Mouse (Mus musculus) c-Kit-positive CD71-positive TER-119-negative erythroid progenitor cells, embryonic 14.5 days (primary cell): ENCODE measurements around the gene Hist1h4h.

Experiments used
- DNase-seq: peaks from one replicate; pipeline ENCODE4 v3.0.0-alpha.2; 2013; ENCODE audit warnings: low read depth

Hist1h4h gene

DNA sequence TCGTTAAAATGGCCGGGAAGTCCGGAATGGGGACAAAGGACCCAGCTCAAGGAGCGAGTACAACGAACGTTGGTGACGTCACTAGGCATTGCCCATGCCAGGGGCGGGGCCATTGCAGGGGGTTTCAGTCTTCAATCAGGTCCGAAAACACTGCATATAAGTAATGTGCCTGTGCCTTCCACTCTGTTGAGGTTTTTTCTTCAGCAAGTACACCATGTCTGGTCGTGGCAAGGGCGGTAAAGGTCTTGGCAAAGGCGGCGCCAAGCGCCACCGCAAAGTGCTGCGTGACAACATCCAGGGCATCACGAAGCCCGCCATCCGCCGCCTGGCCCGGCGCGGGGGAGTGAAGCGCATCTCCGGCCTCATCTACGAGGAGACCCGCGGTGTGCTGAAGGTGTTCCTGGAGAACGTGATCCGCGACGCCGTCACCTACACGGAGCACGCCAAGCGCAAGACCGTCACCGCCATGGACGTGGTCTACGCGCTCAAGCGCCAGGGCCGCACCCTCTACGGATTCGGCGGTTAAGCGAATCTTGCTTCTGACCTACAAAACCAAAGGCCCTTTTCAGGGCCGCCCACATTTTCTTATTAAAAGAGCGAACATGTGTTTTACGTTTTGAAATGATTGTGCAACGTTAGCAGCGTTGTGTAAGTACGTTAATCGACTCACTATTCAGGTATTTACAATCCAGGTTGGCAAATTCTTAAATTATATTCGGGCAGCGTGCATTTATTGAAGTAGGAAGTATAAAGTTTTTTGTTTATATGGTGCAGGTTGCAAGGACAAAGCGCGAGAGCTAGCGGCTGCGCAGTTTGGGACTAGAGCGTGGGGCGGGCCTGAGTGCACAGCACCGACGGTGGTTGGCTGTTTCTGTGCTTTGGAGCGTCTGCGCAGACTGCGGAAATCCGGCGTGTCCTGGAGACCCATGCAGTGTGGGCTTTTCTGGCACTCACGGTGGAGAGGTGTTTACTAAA lies at the start of gene Hist1h4h:
Gene Hist1h4h (plus strand): TSS at position 150 of the 975 bp plus-strand sequence.
- DNase-seq, result peak; percentile 92

DNA sequence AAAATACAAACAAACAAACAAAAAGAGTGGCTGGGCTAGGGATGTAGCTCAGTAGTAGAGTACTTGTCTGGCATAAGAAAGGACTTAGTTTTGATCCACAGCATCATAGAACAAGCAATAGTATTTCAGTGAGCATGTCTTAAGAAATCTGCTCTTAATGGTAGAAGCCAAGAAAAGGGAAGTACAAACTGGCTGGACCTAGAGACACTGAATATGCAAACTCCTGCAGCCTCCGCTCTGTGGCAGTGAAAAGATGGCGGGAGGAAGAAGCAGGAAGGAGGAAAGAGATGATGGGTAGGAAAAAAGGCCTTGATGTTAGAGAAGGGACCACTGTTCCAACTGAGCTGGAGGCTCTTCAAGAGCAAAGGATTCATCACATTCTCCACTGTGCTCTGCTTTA lies 47.7 kb upstream of the Hist1h4h start:
- DNase-seq, result no peak

DNA sequence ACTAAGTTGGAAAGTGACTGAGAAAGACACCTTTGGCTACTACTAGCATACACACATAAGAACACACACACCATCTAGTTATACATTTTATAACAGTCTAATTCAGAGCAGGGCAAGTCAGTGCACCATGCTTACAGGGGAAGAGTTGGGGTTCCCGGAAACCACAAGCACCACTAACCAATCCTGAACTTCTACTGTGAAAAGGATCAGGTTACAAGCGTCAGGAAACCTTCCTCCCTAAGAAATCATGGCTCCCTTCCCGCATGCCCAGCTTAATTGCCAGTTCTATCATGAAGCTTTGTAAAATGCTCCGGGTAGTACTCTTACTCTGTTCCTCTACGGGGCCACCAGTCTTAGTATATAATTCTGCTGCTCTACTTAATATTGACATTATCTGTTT lies 45.6 kb upstream of the Hist1h4h start:
- DNase-seq, result no peak

DNA sequence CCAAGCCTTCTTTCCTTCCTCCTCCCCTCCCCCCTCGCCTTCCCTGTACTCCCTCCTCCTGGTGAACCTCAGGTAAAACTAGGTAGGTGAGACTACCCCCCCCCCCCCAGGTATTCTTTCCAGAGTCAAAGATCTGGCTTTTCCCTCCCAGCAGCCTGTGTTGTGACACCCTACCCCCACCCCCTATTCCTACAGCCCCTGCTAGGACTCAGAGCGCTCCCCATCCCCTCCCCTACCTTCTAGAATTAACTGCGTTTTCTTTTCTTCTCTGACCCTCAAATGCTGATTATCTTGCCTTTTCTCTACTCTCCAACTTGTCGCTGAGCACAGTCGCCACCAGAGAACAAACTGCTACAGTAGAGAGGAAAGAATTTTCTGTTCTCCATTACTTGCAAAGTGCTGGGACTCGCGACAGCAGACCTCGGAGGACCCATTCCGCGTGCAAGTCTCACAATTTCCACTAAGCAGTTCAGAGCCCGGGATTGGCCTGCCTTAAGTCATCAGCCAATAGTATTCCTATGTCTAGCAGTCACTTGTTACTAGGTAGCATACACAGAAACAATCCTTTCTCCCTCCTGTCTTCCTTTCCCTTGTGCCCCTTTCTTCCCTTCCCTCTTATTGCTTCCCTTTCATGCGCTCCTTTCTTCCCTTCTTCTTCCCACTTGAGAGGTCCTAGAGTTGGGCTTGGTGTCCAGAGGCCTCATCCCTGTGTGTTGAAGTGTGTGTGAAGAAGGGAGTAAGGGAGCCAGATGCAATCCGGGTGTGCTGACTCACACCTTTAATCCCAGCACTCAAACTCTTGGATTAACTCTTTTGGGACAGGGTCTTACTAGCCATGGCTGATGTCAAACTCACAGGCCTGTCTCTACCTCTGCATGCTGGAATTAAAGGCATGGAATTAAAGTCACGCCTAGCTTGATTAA lies 42.2 kb upstream of the Hist1h4h start, which contains the start of gene Btn2a2:
Gene Btn2a2 (minus strand): TSS at position 458 of the 923 bp plus-strand sequence.
- DNase-seq, result no peak

DNA sequence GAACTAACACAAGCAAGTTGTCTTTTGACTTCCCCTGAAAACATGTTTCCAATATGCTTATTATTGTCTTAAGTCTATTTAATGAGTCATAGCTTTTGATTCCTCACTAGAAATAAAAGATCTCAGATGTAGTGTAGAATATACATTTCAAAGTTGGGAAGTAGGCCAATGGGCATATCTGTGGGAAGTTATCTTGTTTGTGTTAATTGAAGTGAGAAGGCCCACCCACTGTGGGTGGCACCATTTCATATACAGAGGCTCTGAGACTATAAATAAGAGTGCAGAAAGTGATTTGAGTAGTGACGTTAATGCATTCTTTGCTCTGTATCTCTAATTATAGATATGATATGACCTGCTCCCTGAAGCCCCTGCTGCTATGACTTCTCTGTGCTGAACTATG lies 40.0 kb upstream of the Hist1h4h start:
- no peak for DNase-seq

DNA sequence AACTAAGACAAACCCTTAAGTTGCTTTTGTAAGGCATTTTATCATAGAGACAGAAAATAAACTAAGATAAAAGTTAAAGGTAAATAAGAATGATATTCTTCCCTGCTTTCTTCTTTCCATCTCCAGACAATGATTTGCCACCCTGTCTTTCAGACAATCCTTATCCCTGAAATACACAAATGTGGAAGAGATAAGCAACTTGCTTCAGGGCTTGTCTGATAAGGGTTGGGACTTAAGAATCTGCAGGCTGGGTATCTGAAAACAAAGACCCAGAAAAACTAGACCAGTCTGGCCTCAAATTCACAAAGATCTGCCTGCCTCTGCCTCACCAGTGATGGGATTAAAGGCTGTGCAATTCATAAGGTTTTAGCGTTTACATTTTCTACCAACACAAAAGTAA lies 39.6 kb upstream of the Hist1h4h start:
- no peak for DNase-seq

DNA sequence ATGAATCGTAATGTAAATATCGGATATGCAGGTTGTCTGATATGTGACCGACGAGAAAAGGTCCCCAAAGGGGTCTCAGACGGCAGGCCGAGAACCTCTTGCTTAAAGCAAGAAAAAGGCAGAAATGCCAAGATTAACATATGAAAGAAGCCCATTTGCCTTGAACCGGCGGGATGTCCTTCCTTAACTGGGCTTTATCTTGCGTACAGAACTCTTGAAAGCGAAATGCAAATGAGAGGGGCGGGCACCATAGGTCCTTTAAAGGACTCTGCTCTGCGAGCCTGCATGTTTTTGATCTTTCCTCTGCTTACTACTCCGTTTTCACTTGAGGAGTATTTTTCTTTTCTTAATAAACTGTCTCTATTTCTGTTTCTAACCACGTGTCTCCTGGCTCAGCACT lies 38.9 kb upstream of the Hist1h4h start:
- no peak for DNase-seq

DNA sequence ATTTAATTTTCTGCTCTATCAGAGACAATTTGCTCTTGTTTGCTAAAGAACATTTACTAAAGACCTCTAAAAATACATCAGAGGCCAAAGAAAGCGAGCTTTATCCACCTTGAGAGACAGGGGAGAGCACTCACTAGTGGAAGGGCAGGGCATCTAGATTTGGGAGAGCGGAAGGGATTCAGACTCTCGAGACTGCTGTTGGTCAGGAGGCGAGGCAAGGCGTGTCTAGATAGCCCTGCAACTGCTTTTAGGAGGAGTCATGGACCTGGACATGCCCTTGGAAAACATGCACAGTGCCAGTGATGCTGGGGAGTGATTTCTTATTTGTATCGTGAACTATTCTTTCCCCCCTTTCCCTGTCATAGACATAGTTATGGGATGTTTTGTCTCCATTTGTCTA lies 35.3 kb upstream of the Hist1h4h start:
- DNase-seq, result no peak

DNA sequence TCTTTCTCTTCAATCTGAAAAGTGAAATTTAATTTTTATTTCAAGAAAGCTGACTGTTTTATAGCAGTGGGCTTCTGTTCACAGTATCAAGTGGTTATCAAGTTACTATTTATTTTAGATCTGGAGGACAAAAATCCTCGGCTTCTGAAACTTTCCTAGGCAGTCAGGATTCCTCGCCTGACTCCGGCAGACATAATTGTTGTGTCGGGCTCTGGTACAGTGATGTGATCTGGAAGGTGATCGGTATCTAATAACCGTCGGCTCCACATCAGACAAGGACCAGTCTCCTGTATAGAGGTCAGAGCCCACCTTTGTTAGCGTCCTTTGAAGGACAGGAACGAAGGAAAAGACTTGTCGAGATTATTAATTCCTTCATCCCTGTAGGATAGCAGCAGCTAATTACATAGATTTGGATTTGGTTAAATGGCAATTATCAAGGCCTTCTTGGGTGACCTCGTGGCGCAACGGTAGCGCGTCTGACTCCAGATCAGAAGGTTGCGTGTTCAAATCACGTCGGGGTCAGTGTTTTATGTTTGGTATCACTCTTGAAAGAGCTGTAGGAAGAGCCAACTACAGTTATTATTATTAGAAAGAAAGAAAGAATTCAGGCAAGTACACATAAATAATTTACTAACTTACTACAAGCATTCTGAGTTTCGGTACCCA lies 33.1 kb upstream of the Hist1h4h start:
- DNase-seq, result no peak

DNA sequence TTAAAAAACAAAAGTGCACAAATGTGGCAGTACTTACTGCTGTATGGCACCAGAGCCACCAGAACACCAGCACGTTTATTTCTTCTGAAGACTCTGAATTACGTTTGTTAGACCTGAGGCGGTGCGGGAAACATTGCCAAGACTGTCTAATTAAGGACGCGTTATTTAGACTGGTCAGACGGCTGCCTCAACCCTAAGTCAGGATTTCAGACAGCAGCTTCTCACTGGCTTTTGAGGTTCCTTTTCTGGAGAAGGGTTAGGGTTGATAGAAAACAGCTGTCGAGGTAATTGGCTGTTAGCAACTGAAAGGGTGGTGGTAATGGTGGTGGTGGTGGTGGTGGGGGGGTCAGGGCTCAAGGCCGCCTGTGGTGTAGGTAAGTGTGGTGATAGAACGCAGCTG lies 32.2 kb upstream of the Hist1h4h start:
- no peak for DNase-seq

DNA sequence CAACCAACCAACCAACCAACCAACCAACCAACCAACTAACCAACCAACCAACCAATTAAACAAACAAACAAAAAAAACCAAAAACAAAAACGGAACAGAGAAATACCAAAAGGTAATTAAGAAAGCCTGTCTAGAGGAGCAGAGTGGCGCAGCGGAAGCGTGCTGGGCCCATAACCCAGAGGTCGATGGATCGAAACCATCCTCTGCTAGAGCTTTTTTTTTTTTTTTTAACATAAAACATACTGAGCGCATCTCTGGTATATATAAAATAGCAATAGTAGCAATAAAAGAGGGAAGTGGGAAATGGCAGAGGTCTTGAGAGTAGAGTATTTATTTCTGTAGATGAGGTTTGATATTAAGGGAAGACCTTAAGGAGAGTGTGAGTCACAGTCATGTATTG lies 30.9 kb upstream of the Hist1h4h start:
- no peak for DNase-seq

DNA sequence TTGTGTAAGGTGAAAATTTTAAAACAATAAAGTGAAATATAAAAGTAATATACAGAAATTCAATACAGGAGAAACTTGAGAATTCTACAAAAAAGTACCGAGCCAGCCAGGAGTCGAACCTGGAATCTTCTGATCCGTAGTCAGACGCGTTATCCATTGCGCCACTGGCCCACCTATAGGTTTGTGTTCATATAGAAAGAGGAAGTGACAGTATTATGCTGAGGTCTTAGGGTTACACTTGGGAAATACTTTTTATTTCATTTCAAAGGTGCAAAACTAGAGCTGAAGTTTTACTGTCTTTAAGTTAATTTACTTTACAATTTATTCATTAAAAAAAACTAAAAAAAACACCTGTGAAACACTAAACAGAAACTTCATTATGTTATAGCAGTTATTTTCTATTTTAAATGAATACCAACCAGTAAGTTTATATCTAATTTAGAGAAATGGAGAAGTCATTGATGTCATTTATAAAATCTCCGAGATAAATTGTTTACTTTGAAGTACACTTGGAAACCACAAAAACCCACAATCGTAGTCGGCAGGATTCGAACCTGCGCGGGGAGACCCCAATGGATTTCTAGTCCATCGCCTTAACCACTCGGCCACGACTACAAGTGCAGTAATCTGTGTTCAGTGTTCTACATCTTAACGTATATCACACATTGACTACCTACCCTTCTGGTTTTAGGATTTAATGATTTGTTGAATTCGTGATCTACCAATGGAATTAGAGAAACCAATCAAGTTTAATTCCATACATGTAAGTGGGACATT lies 30.2 kb upstream of the Hist1h4h start:
- DNase-seq, result peak; percentile 79

DNA sequence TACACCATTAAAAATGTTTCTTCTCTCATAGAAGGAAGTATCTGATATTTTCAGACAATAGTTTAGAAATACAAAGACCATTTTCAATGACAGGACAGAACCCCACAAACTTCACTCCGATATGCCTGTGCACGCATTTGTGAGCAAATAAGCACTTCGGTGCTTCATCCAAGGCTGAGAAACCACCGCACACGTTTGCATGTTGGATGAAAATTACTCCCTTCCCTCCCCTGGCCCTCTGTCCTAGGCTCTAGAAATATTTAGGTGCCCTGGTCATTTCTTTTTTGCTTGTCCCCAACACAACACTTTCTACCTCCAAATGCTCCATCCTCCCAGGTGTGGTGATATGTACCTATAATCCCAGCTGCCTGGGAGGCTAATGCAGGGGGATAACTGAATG lies 29.3 kb upstream of the Hist1h4h start:
- no peak for DNase-seq

DNA sequence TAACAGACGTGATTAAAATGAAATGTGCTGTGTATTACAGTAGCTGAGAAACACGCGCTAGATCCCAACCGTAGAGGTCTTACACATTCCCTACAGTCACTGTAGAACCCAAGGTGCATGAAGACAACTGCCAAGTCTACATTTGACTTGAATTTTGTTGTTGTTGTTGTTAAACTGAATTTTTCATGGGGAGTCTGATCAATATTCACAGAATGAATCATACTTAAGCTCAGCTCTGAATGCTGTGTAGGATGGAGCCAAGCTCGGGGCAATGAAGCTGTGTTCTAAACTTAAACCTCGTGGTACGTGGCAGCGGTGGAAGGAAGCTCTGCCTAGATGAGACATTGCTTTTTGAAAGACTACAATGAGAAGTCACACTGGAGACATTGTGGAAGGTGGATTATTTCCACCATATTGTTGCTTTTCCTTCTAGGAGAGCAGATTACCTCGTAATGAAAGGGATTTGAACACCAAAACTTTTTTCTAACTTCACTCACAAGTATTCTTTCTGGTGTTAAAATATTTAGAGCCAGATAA lies 28.8 kb upstream of the Hist1h4h start:
- DNase-seq, result no peak

DNA sequence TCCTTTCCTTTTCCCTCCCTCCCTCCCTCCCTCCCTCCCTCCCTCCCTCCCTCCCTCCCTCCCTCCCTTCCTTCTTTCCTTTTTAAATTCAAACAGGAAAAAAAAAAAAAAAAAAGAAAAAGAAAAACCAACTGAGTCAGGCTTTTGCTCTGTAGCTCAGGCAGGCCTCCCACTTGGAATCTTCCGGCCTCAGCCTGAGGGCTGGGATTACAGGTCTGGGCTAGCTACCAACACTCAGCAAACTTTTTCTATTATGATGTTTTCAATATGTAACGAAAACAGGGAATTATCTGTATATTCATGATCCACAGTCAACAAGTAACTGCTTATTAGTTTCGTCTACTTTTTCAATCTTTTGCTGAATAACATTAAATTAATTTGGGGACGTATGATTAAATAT lies 27.9 kb upstream of the Hist1h4h start:
- DNase-seq, result no peak

DNA sequence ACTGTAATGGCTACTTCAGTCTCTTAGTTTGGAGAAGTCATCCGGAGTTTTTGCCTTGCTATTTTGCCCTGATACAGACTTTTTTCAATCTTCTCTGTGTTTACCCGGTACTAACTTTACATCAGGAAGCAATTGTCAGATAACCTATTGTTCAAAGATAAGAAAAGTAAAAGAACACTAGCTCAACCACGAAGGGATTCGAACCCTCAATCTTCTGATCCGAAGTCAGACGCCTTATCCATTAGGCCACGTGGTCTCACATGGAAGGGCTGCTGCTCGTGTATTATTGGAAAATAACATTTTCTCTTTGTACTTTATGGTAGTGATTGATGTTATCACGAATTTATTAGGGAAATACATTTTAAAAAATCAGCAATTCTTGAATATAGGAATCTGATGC lies 27.1 kb upstream of the Hist1h4h start:
- no peak for DNase-seq

DNA sequence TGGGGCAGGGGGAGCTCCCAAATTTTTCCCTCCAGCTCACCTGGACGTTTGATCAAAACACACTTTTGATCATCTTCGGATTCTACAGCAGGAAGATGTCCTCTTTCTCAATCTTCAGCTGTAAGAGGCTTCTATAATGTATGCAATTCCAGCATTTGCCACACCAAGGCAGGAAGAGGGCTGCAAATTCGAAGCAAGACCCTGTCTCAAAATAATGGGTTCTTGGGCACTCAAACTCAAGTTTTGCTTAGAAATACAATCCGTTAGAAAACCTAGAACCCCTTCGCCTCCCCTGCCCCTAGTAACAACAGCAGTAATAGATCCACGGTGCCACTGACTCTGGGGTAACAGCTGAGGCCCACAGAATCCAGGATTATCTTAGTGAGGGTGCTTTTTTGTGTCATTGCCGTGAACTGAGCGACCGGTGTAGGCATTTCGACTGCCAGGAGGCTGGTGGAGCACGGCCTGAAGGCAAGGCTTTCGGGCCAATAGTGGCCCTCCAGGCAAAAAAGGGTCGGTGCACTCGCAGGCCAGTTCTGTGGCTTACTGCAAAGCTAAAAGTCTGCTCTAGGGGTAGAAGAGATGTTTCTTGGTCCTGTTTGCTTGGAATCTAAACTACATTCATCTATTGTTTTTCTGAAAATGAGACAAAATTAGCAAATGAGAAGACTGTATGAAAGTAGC lies 25.0 kb upstream of the Hist1h4h start:
- no peak for DNase-seq

DNA sequence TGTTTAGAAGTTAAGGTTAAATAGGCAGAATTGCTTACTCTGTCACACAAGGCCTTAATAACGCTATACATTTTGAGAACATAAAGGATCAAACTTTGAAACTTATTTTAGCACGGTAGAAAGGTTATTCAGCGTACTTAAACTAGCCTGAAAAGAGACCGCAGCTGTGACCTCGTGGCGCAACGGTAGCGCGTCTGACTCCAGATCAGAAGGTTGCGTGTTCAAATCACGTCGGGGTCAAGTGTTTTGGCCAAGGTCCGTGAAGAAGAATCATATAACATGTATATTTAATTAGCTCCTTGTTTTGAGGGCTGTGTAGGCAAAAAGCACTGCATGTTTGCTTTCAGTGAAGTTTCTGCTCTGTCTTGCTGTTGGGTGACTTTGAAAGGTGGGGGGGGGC lies 24.5 kb upstream of the Hist1h4h start:
- DNase-seq, result no peak

DNA sequence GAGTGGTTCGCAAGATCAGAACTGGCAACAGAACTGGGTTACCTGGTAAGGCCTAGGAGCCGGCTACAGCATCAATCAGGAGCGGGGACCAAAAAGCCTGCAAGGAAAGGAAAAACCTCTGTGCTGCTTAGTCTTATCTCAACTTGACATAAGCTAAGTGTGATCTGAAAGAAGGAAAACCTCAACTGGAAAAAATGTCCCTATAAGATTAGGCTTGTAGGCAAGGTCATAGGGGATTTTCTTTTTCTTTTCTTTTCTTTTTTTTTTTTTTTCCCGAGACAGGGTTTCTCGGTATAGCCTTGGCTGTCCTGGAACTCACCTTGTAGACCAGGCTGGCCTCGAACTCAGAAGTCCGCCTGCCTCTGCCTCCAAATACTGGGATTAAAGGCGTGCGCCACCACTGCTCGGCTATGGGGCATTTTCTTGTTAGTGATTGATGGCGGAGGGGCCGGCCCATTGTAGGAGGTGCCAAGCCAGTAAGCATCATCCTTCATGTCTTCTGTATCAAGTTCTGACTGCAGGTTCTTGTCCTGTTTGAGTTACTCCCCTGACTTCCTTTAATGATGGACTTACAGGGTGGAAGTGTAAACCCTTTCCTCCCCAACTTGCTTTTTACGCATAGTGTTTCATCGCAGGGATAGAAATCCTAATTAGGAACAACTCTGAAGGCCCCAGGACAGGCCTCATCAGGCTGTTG lies 23.9 kb upstream of the Hist1h4h start:
- no peak for DNase-seq

DNA sequence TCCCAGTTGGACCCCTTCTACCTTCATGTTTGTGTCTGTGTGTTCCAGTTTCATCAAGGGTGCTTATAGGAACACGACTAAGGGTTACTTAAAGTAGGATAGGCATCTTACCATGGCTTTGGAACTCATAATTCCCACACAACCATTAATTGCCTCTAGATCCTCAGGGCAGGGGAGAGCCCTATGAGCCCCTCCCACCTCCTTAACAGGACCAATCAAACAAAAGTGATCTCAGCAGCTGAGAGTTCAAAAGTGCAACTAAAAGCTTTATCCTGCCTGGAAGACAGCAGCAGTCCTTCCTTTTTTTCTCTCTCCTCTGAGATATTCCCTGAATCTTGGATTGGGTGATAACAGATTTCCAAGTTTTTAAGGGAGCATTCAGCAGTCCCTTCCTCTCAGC lies 20.7 kb upstream of the Hist1h4h start:
- no peak for DNase-seq
